Mouse (Mus musculus) CD4-positive helper T cell, adult 2 months (primary cell): Measurements from ENCODE around the gene Olfr1045.
"Not testable (repeated sequence)": the region's sequence is repeated elsewhere in the genome, so short reads cannot be mapped to it uniquely, and the experiment has no call there.

ENCODE experiments used
- DNase-seq: peaks from one replicate; pipeline ENCODE4 v3.0.0-alpha.2; 2012; ENCODE audit warnings: low read depth, missing footprints, low spot score

Gene Olfr1045

GRCm38 (mm10) chr2:86202909-86203308 lies at the start of gene Olfr1045:
TSS of gene Olfr1045 (minus strand) at chr2:86203009.
- DNase-seq, result no peak

GRCm38 (mm10) chr2:86240189-86240588 lies 37.4 kb upstream of the Olfr1045 start, which contains the start of gene Olfr1048:
TSS of gene Olfr1048 (minus strand) at chr2:86240289.
- no peak for DNase-seq

GRCm38 (mm10) chr2:86231301-86231700 lies 28.5 kb upstream of the Olfr1045 start, which contains the start of gene Olfr1047:
TSS of gene Olfr1047 (minus strand) at chr2:86231401.
- DNase-seq, result no peak

- no peak for DNase-seq
Measured at GRCm38 (mm10) chr2:86219214-86219613, 16.4 kb upstream of the Olfr1045 start, which contains the start of gene Olfr1046. TSS of gene Olfr1046 (minus strand) at chr2:86219314.

GRCm38 (mm10) chr2:86195863-86196262 lies 6.9 kb downstream of the Olfr1045 start:
- DNase-seq, result no peak

- no peak for DNase-seq
Measured at GRCm38 (mm10) chr2:86185583-86185982, 17.2 kb downstream of the Olfr1045 start, which contains the start of gene Olfr52. TSS of gene Olfr52 (minus strand) at chr2:86185683.

- no peak for DNase-seq
Measured at GRCm38 (mm10) chr2:86179950-86180349, 22.9 kb downstream of the Olfr1045 start.

GRCm38 (mm10) chr2:86177720-86178119 lies 25.1 kb downstream of the Olfr1045 start, which contains the start of gene Olfr1044:
TSS of gene Olfr1044 (minus strand) at chr2:86177820.
- DNase-seq, result no peak

GRCm38 (mm10) chr2:86175422-86175821 lies 27.4 kb downstream of the Olfr1045 start:
- not testable (repeated sequence) for DNase-seq

GRCm38 (mm10) chr2:86167422-86167821 lies 35.4 kb downstream of the Olfr1045 start, which contains the start of gene Olfr1043:
TSS of gene Olfr1043 (minus strand) at chr2:86167522.
- no peak for DNase-seq

- DNase-seq, result no peak
Measured at GRCm38 (mm10) chr2:86161738-86162137, 41.1 kb downstream of the Olfr1045 start, which contains the start of gene Olfr1042. TSS of gene Olfr1042 (minus strand) at chr2:86161838.

- no peak for DNase-seq
Measured at GRCm38 (mm10) chr2:86146632-86147031, 56.2 kb downstream of the Olfr1045 start, which contains the start of gene Olfr1040. TSS of gene Olfr1040 (minus strand) at chr2:86146732.
